Mouse (Mus musculus) MEL (cell line): ENCODE results near the gene Med8.

ENCODE experiments used
- CTCF ChIP-seq, 3 experiments: IDR thresholded peaks in 2 of 3; conservative IDR thresholded peaks in 1 of 3; 2 replicates each; pipeline ENCODE4 v1.5.1; 2011 to 2012; ENCODE audit warnings: low read length in 3 of 3, low read depth in 2 of 3, mild to moderate bottlenecking in 2 of 3, improper control_type of control experiment in 1 of 3, inconsistent platforms in 1 of 3, mixed read lengths in 1 of 3, moderate library complexity in 1 of 3; ENCODE audit not compliant: control insufficient read depth in 1 of 3, insufficient read depth in 1 of 3, poor library complexity in 1 of 3, severe bottlenecking in 1 of 3
- EP300 ChIP-seq, 2 experiments: IDR thresholded peaks; 2 replicates each; pipeline ENCODE4 v1.6.1; 2011; ENCODE audit warnings: improper control_type of control experiment in 2 of 2, low read length in 2 of 2, low read depth in 1 of 2, mild to moderate bottlenecking in 1 of 2
- HCFC1 ChIP-seq: IDR thresholded peaks from 2 replicates; pipeline ENCODE4 v1.6.1; 2012; ENCODE audit warnings: low read depth, mild to moderate bottlenecking, inconsistent platforms, low read length, improper control_type of control experiment, moderate library complexity
- MAX ChIP-seq: IDR thresholded peaks from 2 replicates; pipeline ENCODE4 v1.6.1; 2011; ENCODE audit warnings: low read length, improper control_type of control experiment
- USF2 ChIP-seq, 2 experiments: IDR thresholded peaks; 2 replicates each; pipeline ENCODE4 v1.6.1; 2011 to 2012; ENCODE audit warnings: improper control_type of control experiment in 2 of 2, low read length in 2 of 2, borderline replicate concordance in 1 of 2, inconsistent platforms in 1 of 2, low read depth in 1 of 2, mild to moderate bottlenecking in 1 of 2; ENCODE audit not compliant: insufficient read depth in 1 of 2

GRCm38 (mm10) chr4:118390146-118390545 is 19.0 kb upstream of the Med8 start:
- no peak for TF ChIP-seq EP300 (IDR thresholded peaks at IDR 0.05; ENCODE audit: low read depth in 1 of 2, low read length in 2 of 2)
- TF ChIP-seq MAX: no peak
- no peak for TF ChIP-seq USF2 (IDR thresholded peaks at IDR 0.05; ENCODE audit: borderline replicate concordance in 1 of 2, insufficient read depth in 1 of 2, low read depth in 1 of 2, low read length in 2 of 2)
- TF ChIP-seq CTCF (IDR thresholded peaks at IDR 0.05 in 2 of 3, conservative IDR thresholded peaks at IDR 0.05 in 1 of 3; ENCODE audit: control insufficient read depth in 1 of 3, insufficient read depth in 1 of 3, low read depth in 2 of 3, low read length in 3 of 3, poor library complexity in 1 of 3, severe bottlenecking in 1 of 3): no peak
- TF ChIP-seq HCFC1: no peak
